Mouse (Mus musculus) T-helper 2 cell (primary cell): ENCODE data around the gene Cwc25.

ENCODE experiments used
- in situ Hi-C: fragments of 300-600 bp; cut with MboI, MseI; formaldehyde crosslinking; loops from one replicate; pipeline ENCODE4 v1.15.1; 2025; ENCODE audit warnings: high pct_unique_total_duplicates

Cwc25 gene

GRCm38 (mm10) chr11:97775808-97776496 lies 9.6 kb upstream of the Cwc25 start, which contains the start of gene 1700001P01Rik:
1700001P01Rik (minus strand) TSS chr11:97775918.
- in situ Hi-C loops = no loop called here

GRCm38 (mm10) chr11:97775186-97775585 lies 8.8 kb upstream of the Cwc25 start:
- in situ Hi-C loops = no loop called here

GRCm38 (mm10) chr11:97771410-97771809 lies 5.1 kb upstream of the Cwc25 start:
- in situ Hi-C loops = no loop called here

GRCm38 (mm10) chr11:97769704-97770103 lies 3.3 kb upstream of the Cwc25 start:
- in situ Hi-C loops = no loop called here

GRCm38 (mm10) chr11:97761638-97762037 lies 4.7 kb downstream of the Cwc25 start:
- in situ Hi-C loops = no loop called here

GRCm38 (mm10) chr11:97758942-97759341 lies 7.4 kb downstream of the Cwc25 start:
- in situ Hi-C loops = no loop called here

- in situ Hi-C loops = no loop called here
These were observed 8.2 kb downstream of the Cwc25 start for GRCm38 (mm10) chr11:97758125-97758524.

GRCm38 (mm10) chr11:97753277-97753676 lies 13.1 kb downstream of the Cwc25 start:
- in situ Hi-C loops = no loop called here

GRCm38 (mm10) chr11:97748496-97748895 lies 17.9 kb downstream of the Cwc25 start:
- in situ Hi-C loops = no loop called here

GRCm38 (mm10) chr11:97747773-97748172 lies 18.6 kb downstream of the Cwc25 start:
- in situ Hi-C loops = no loop called here

- in situ Hi-C loops = no loop called here
These were observed 21.0 kb downstream of the Cwc25 start for GRCm38 (mm10) chr11:97745331-97745721.

GRCm38 (mm10) chr11:97744718-97745330 lies 21.5 kb downstream of the Cwc25 start:
- in situ Hi-C loops = no loop called here

GRCm38 (mm10) chr11:97744063-97744717 lies 22.2 kb downstream of the Cwc25 start, which contains the start of gene Pip4k2b:
Pip4k2b (minus strand) TSS chr11:97744704.
- in situ Hi-C loops = no loop called here

GRCm38 (mm10) chr11:97743423-97743822 lies 22.9 kb downstream of the Cwc25 start:
- in situ Hi-C loops = no loop called here

- in situ Hi-C loops = no loop called here
These were observed 23.8 kb downstream of the Cwc25 start for GRCm38 (mm10) chr11:97742591-97742990.

- in situ Hi-C loops = no loop called here
These were observed 24.2 kb downstream of the Cwc25 start for GRCm38 (mm10) chr11:97742157-97742556.

GRCm38 (mm10) chr11:97740190-97740589 lies 26.2 kb downstream of the Cwc25 start:
- in situ Hi-C loops = no loop called here

- in situ Hi-C loops = loop anchor here (5.0 kb wide), 1 partner anchor 37 kb away; the partner anchor contains the start of genes Pcgf2 and Psmb3
These were observed 27.2 kb downstream of the Cwc25 start for GRCm38 (mm10) chr11:97739155-97739554.

- in situ Hi-C loops = loop anchor here (5.0 kb wide), 1 partner anchor 36 kb away; the partner anchor contains the start of genes Pcgf2 and Psmb3
These were observed 27.7 kb downstream of the Cwc25 start for GRCm38 (mm10) chr11:97738703-97739102.

- in situ Hi-C loops = loop anchor here (5.0 kb wide), 1 partner anchor 35 kb away; the partner anchor contains the start of genes Pcgf2 and Psmb3
These were observed 28.8 kb downstream of the Cwc25 start for GRCm38 (mm10) chr11:97737600-97737999.

GRCm38 (mm10) chr11:97736645-97737044 lies 29.7 kb downstream of the Cwc25 start:
- in situ Hi-C loops = loop anchor here (5.0 kb wide), 1 partner anchor 34 kb away; the partner anchor contains the start of genes Pcgf2 and Psmb3

- in situ Hi-C loops = loop anchor here (5.0 kb wide), 1 partner anchor 33 kb away; the partner anchor contains the start of genes Pcgf2 and Psmb3
These were observed 31.5 kb downstream of the Cwc25 start for GRCm38 (mm10) chr11:97734810-97735209.
